Mouse (Mus musculus) midbrain, embryonic 10.5 days (tissue): ENCODE results near the gene H2-D1. TPM values are rescaled to one million over a fixed set of nuclear protein-coding genes. Genes with fewer than 3 reads are reported as not detected.
A peak's percentile ranks its signal among the peaks of the same experiment; 100 is the strongest.

Source experiments
- DNase-seq: peaks from one replicate; pipeline ENCODE4 v3.0.0-alpha.2; 2017; ENCODE audit warnings: low spot score
- H3K27ac ChIP-seq: fragments of 300-500 bp; sonication (generic); replicated peaks from 2 replicates; pipeline ENCODE4 v1.5.1; 2016; ENCODE audit warnings: mild to moderate bottlenecking
- H3K27me3 ChIP-seq: fragments of 300-500 bp; sonication (generic); 2 replicates; pipeline ENCODE4 v1.6.1; 2016; ENCODE audit warnings: low read depth, mild to moderate bottlenecking; ENCODE audit not compliant: poor library complexity, severe bottlenecking
- H3K36me3 ChIP-seq: fragments of 300-500 bp; sonication (generic); 2 replicates; pipeline ENCODE4 v1.6.1; 2016; ENCODE audit warnings: mild to moderate bottlenecking, moderate library complexity
- H3K4me1 ChIP-seq: fragments of 300-500 bp; sonication (generic); 2 replicates; pipeline ENCODE4 v1.6.1; 2016
- H3K4me3 ChIP-seq: fragments of 300-500 bp; sonication (generic); 2 replicates; pipeline ENCODE4 v1.5.1; 2016; ENCODE audit warnings: mild to moderate bottlenecking, moderate library complexity
- H3K9me3 ChIP-seq: fragments of 300-500 bp; sonication (generic); replicated peaks from 2 replicates; pipeline ENCODE4 v1.6.1; 2016; ENCODE audit warnings: mild to moderate bottlenecking
- WGBS: fragments of 180-500 bp; shearing (Covaris S2); methylation state at CpG from one replicate; pipeline ENCODE4 v1.1.7; 2016; 5-methylcytosine and 5-hydroxymethylcytosine counted together
- polyA plus RNA-seq: library from polyadenylated mRNA; unstranded; fragments of >200 nt; fragmentation: Nextera tagmentation; extraction: Ambion mirVana; gene quantifications from 2 replicates; pipeline ENCODE4 v1.2.1, GENCODE M21; 2016

H2-D1 gene
- polyA plus RNA-seq, result 55.3 and 61.1 TPM in 2 replicates

GRCm38 (mm10) chr17:35262664-35263522 is at the start of gene H2-D1:
Gene H2-D1, plus strand, starts transcription at chr17:35262730.
- H3K27ac ChIP-seq, result peak within 1 kb of the TSS; percentile 80
- 1% methylated on average over 72 of the region's 73 CpGs for WGBS

DNA sequence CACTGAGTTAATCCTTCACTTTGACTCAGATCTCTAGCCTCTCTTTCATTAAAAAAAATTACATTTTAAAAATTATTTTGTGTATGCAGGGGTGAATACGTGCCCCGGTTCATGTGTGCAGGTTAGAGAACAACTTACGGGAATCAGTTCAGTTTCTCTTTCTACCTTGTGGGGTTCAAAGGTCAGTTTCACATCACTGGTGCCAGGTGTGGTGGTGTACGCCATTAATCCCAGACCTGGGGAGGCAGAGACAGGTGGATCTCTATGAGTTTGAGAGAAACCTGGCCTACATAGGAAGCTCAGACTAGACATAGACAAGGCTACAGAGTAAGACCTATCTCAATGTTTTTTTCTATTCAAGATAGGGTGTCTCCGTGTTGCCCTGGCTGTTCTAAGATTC is 49.5 kb upstream of the H2-D1 start:
- WGBS, result 92% methylated on average over 5 of the region's 5 CpGs
- Histone ChIP-seq H3K27me3 (no peaks in the 10 kb centered on the region), H3K4me3 (no peak overlapping the region), H3K36me3 (0 out of 2 replicates have a peak, but pooled peaks cover 2% of the 10 kb centered on the region), H3K27ac (no peak overlapping the region), H3K9me3 (no peaks in the 10 kb centered on the region), H3K4me1 (peaks cover 16% of the 10 kb centered on the region)
- DNase-seq, result no peak

More at GRCm38 (mm10) chr17:35262664-35263522, at the start of gene H2-D1:
- H3K27me3 ChIP-seq, result peaks cover 57% of the 10 kb centered on the region
- peak; percentile 87 for DNase-seq
- H3K9me3 ChIP-seq, result no peaks in the 10 kb centered on the region
- no peaks in the 10 kb centered on the region for H3K36me3 ChIP-seq
- H3K4me1 ChIP-seq, result peaks cover 22% of the 10 kb centered on the region
- H3K4me3 ChIP-seq, result peak within 1 kb of the TSS; percentile 83

DNA sequence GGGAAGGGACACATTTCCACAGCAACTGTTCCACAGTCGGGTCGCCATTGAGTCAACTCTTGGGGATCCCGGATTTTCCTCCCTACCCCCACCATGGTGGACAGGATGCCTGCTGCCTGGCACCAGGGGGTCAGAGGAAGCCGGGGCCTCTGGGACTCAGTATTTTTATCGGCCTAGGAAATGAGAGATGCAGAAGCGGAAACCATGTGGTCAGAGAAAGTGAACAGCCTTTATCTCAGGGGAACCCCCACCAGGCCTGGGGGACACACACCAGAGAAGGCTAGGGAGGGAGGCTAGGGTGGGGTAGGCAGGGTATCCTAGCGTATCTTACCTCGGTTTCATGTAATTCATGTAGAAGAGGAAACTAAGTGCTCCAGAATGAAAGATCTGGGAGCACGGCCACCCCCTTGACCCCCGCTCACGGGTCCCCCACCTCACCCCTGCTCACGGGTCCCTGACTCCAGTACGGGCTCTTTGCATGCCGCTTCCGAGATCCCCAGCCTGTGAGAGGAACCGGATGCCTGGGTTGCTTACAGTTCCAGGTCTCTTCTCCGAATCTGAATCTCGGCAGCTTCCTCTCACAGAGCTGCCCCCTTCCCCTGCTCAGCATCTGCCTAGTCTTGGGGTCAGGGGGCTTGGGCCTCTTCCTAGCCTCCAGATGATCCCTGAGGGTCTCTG is 43.9 kb upstream of the H2-D1 start:
- no peaks in the 10 kb centered on the region for H3K9me3 ChIP-seq
- DNase-seq, result no peak
- no peaks in the 10 kb centered on the region for H3K27me3 ChIP-seq
- H3K36me3 ChIP-seq, result peaks cover 51% of the 10 kb centered on the region
- H3K4me1 ChIP-seq, result peaks cover 8% of the 10 kb centered on the region; the same call in 1 of the 2 replicates
- H3K4me3 ChIP-seq, result no peak overlapping the region
- WGBS, result 86% methylated on average over 18 of the region's 18 CpGs
- H3K27ac ChIP-seq, result no peak overlapping the region; the same call in 1 of the 2 replicates

DNA sequence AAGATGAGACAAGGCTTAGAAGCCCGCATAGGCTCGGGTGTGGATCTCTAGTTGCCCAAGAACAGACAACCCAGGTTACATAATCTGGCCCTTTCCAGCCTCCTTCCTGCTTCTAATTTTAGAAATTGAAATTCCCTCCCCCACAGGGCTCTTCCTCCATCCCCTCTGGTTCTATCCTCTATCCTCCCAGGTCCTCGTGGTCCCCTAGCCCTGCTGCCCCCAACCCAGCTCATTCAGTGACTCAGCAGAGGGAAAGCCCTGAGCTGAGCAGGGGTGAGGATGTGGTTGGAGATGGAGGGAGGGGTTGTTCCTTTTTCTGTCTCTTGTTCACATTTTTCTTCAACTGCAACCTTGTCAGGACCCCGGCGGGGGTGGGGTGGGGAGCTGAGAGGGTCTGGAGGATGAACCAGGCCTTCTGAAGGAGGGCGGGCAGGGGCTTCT is 42.9 kb upstream of the H2-D1 start:
- Histone ChIP-seq H3K27ac (no peak overlapping the region), H3K9me3 (no peaks in the 10 kb centered on the region), H3K4me1 (peaks cover 5% of the 10 kb centered on the region; the same call in 1 of the 2 replicates), H3K4me3 (no peak overlapping the region), H3K27me3 (no peaks in the 10 kb centered on the region), H3K36me3 (peaks cover 58% of the 10 kb centered on the region)
- WGBS, result 91% methylated on average over 6 of the region's 6 CpGs
- DNase-seq, result no peak

- 85% methylated on average over 28 of the region's 28 CpGs for WGBS
- Histone ChIP-seq H3K27ac (peak within 1 kb of the TSS; percentile 62), H3K9me3 (no peaks in the 10 kb centered on the region), H3K36me3 (peaks cover 65% of the 10 kb centered on the region), H3K4me3 (no peak within 1 kb of the TSS; the same call in 1 of the 2 replicates), H3K4me1 (0 out of 2 replicates have a peak, but pooled peaks cover 3% of the 10 kb centered on the region), H3K27me3 (no peaks in the 10 kb centered on the region)
- DNase-seq, result no peak
Measured at GRCm38 (mm10) chr17:35220156-35220952, 42.2 kb upstream of the H2-D1 start, which contains the start of gene Gm16181. Gene Gm16181, plus strand, starts transcription at chr17:35220834.

DNA sequence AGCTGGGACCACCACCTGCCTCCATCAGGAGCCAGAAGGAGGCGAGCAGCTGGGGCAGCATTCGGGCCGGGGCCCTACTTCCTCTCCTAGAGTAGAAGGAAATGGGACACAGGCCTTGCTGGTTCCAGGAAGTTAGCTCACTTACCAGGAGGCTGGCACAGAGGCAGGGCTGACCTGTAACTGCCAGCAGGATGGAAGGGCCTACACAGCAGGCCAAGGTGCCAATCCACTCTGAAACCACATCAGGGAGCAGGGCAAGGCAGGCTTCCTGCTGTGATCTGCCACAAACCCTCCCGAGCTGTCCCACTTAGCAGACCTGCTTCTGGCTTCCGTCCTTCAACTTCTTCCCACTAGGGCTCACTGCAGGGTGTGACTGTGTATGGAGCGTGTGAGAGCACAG is 40.2 kb upstream of the H2-D1 start:
- no peak overlapping the region for H3K4me3 ChIP-seq
- no peaks in the 10 kb centered on the region for H3K9me3 ChIP-seq
- H3K4me1 ChIP-seq, result 0 out of 2 replicates have a peak, but pooled peaks cover 3% of the 10 kb centered on the region
- WGBS, result 82% methylated on average over 6 of the region's 6 CpGs
- no peaks in the 10 kb centered on the region for H3K27me3 ChIP-seq
- H3K36me3 ChIP-seq, result peaks cover 84% of the 10 kb centered on the region
- H3K27ac ChIP-seq, result no peak overlapping the region
- DNase-seq, result no peak

DNA sequence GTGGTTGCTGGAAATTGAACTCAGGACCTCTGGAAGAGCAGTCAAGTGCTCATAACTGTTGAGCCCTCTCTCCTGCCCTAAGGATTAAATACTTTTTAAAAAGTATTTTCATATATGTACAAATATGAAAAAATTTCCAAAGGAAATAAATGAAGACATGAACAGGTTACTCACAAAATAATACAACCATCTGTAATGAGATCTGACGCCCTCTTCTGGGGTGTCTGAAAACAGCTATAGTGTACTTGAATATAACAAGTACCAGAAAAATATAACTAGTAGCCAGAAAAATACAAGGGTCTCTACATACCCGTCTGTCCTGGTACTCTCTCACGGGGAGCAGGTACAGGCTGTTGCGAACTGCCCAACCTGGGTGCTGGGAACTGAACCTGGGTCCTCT is 37.9 kb upstream of the H2-D1 start:
- Histone ChIP-seq H3K27me3 (no peaks in the 10 kb centered on the region), H3K4me3 (no peak overlapping the region), H3K9me3 (no peaks in the 10 kb centered on the region), H3K4me1 (0 out of 2 replicates have a peak, but pooled peaks cover 3% of the 10 kb centered on the region), H3K27ac (no peak overlapping the region), H3K36me3 (peaks cover 92% of the 10 kb centered on the region)
- WGBS, result 92% methylated on average over 4 of the region's 4 CpGs
- no peak for DNase-seq

DNA sequence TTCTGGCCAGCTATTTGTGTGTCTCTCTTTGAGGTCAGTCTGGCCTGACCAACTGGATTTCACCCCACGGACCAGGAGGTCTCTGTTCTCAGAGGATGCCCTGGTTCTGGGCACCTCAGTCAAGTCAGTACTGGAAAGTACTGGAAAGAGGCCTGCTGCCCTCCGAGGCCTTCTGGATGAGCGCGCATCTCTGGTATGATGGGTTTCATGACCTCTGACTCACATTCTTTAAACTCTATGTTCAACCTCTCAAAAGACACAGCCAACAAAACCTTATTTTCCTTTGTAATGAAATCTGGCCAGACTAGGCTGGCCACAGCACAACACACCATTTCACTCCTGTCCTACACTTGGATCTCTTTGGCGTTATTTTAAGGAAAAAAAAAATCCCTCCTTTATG is 37.1 kb upstream of the H2-D1 start:
- Histone ChIP-seq H3K36me3 (peaks cover 91% of the 10 kb centered on the region), H3K27ac (no peak overlapping the region), H3K4me1 (0 out of 2 replicates have a peak, but pooled peaks cover under 1% of the 10 kb centered on the region), H3K4me3 (no peak overlapping the region), H3K9me3 (no peaks in the 10 kb centered on the region), H3K27me3 (no peaks in the 10 kb centered on the region)
- 95% methylated on average over 5 of the region's 5 CpGs for WGBS
- DNase-seq, result no peak

GRCm38 (mm10) chr17:35226561-35227046 is 35.9 kb upstream of the H2-D1 start:
- Histone ChIP-seq H3K27me3 (no peaks in the 10 kb centered on the region), H3K36me3 (peaks cover 90% of the 10 kb centered on the region), H3K4me3 (no peak overlapping the region), H3K27ac (no peak overlapping the region), H3K9me3 (no peaks in the 10 kb centered on the region), H3K4me1 (no peaks in the 10 kb centered on the region; the same call in 1 of the 2 replicates)
- DNase-seq, result no peak
- WGBS, result 87% methylated on average over 14 of the region's 14 CpGs

- no peaks in the 10 kb centered on the region for H3K27me3 ChIP-seq
- peaks cover 68% of the 10 kb centered on the region for H3K36me3 ChIP-seq
- 92% methylated on average over 10 of the region's 10 CpGs for WGBS
- no peak overlapping the region for H3K4me3 ChIP-seq
- no peak overlapping the region for H3K27ac ChIP-seq
- no peaks in the 10 kb centered on the region for H3K9me3 ChIP-seq
- H3K4me1 ChIP-seq, result peaks cover 24% of the 10 kb centered on the region
- no peak for DNase-seq
Measured at GRCm38 (mm10) chr17:35231022-35231421, 31.5 kb upstream of the H2-D1 start.

DNA sequence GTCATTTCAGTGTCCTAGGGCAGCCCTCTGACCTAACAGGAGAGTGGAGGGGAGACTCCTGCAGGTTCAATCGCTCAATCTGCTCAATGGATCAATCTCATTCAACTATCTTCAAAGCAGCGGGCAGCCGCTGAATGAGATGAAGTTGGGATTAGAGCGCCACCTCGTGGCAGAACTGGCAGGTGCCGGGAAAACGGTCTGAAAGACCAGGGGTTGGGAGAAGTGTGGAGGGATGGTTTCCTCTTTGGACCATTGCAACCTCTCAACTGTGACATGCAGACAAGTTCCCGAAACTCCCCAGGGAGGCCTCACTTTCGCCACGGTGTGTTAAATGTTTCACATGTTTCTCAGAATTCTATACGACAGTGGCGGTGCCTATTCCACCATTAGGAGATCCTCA is 30.5 kb upstream of the H2-D1 start:
- Histone ChIP-seq H3K27ac (no peak overlapping the region), H3K4me1 (peaks cover 32% of the 10 kb centered on the region), H3K36me3 (peaks cover 59% of the 10 kb centered on the region), H3K4me3 (0 out of 2 replicates have a peak overlapping the region, but pooled peaks have one; percentile 30), H3K9me3 (no peaks in the 10 kb centered on the region), H3K27me3 (no peaks in the 10 kb centered on the region)
- 14% methylated on average over 12 of the region's 12 CpGs for WGBS
- DNase-seq, result peak; percentile 85

- no peak overlapping the region for H3K27ac ChIP-seq
- 90% methylated on average over 5 of the region's 5 CpGs for WGBS
- H3K4me3 ChIP-seq, result no peak overlapping the region
- H3K36me3 ChIP-seq, result peaks cover 53% of the 10 kb centered on the region
- no peak for DNase-seq
- H3K4me1 ChIP-seq, result peaks cover 33% of the 10 kb centered on the region
- no peaks in the 10 kb centered on the region for H3K27me3 ChIP-seq
- no peaks in the 10 kb centered on the region for H3K9me3 ChIP-seq
Measured at GRCm38 (mm10) chr17:35232659-35233058, 29.9 kb upstream of the H2-D1 start.
